Mouse (Mus musculus) stomach, postnatal 0 days (tissue): ENCODE measurements around the gene Arhgap10.

Source experiments
- CTCF ChIP-seq: IDR thresholded peaks from 2 replicates; pipeline ENCODE4 v1.5.1; 2016; ENCODE audit warnings: antibody characterized with exemption, low read depth, mild to moderate bottlenecking, moderate library complexity
- EP300 ChIP-seq: optimal IDR thresholded peaks from 2 replicates; pipeline ENCODE3; 2016; ENCODE audit warnings: antibody characterized with exemption

DNA sequence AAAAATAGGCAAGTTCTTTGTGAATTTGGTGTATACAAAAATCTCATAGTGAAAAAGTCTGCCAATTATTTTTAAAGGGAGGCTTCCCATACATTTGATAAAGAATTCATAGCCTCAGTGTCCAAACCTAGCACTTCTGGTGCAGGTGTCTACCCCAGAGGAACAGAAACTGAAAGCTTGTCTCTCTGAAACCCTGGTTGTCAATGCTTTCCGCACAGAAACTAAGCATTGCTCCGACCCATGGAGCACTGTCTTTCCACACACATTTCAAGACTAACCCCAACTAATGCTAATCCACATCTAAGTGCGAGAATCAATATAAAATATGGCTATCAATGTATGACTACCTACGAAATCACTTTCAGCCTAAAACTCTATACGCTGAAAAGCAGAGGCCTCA is 116.6 kb downstream of the Arhgap10 start:
- no peak for TF ChIP-seq EP300
- no peak for TF ChIP-seq CTCF
